Mouse (Mus musculus): ENCODE results near the gene Rlim. TPM values are rescaled to one million over a fixed set of nuclear protein-coding genes. Genes with fewer than 3 reads are reported as not detected.

Rlim gene
- total and polyA plus RNA-seq, 2 experiments from 2014 or later = 20.5 to 31.3 TPM

DNA sequence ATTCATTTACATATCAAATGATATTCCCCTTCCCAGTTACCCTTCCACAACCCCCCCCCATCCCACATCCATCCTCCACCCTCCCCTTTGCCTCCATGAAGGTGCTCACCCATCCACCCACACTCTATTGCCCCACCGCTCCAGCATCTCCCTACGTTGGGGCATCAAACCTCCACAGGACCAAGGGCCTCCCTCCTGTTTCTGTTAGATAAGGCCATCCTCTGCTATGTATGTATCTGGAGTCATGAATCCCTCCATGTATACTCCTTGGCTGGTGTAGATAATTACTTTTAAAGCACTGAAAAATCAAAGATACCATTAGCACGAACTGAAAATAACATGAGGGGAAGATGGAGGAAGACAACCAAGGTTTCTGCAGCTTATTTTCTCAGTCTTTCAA, 41.4 kb downstream of the Rlim start:
- no peaks in the 10 kb centered on the region for H3K36me3 ChIP-seq (ENCODE audit: insufficient read depth, low read length)
- no peak overlapping the region for H3K4me3 ChIP-seq (ENCODE audit: low read length)
- no peak overlapping the region for H3K27ac ChIP-seq
- H3K4me2 ChIP-seq (ENCODE audit: low read depth, low read length) = no peak overlapping the region
- TF ChIP-seq CTCF (IDR thresholded peaks at IDR 0.05; ENCODE audit: low read depth) = no peak
- no peak overlapping the region for H3K9ac ChIP-seq (replicated peaks; ENCODE audit: low read length)
- H3K9me3 ChIP-seq (ENCODE audit: low read length) = no peaks in the 10 kb centered on the region
- 0 out of 2 replicates have a peak, but pooled peaks cover 2% of the 10 kb centered on the region for H3K27me3 ChIP-seq (ENCODE audit: insufficient read depth, low read length)
- no peak for ATAC-seq
- no peak for DNase-seq (ENCODE audit: low spot score)
- WGBS = 92% methylated on average over 3 of the region's 3 CpGs
- H3K4me1 ChIP-seq (ENCODE audit: insufficient read depth, low read length) = no peaks in the 10 kb centered on the region

DNA sequence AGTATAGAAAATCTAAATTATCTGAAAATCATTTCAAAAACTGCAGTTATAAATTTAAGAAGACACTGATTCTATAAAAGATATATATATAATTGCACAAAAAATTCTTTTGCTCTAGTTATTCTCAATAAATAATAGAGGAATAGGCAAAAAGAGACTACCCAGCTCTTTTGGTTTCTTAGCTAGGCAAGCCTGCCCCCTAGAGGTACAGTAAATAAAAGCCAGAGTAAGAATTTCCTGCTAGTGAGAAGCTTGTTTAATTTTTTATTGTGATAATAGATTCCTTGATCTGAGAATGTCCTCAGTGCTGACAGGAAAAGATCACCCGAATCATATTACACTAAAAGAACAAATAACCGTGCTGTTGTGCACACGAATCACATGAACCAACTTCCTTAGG, 43.8 kb downstream of the Rlim start:
- 29% methylated on average over 3 of the region's 3 CpGs for WGBS

DNA sequence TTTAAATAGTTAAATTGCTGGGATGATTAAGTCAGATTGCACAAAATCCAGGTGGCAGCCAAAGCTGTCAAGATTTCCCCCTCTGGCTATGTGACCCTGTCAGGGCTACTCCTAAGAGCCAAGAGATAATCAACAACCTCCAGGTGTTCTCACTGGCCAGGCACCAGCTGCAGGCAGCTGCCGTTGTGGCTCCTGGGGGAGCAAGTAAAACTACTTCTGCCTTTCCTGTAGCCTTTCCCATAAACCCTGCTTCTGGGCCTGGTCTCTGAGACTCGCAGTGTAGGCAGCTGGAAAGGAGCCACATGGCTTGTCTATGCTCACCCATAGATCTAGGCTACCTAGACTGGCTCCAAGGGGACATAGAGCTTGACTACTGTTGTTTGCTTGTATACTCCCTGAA, 58.6 kb downstream of the Rlim start:
- H3K9me3 ChIP-seq (ENCODE audit: low read length) = no peaks in the 10 kb centered on the region
- H3K36me3 ChIP-seq (ENCODE audit: insufficient read depth, low read length) = no peaks in the 10 kb centered on the region
- H3K27ac ChIP-seq = no peak overlapping the region
- 62% methylated on average over 2 of the region's 2 CpGs for WGBS
- ATAC-seq (no peak), DNase-seq (ENCODE audit: low spot score) (no peak)
- H3K27me3 ChIP-seq (ENCODE audit: insufficient read depth, low read length) = peaks cover 4% of the 10 kb centered on the region; the same call in 1 of the 2 replicates
- no peak overlapping the region for H3K4me3 ChIP-seq (ENCODE audit: low read length)
- H3K4me1 ChIP-seq (ENCODE audit: insufficient read depth, low read length) = no peaks in the 10 kb centered on the region
- no peak overlapping the region for H3K4me2 ChIP-seq (ENCODE audit: low read depth, low read length)
- no peak overlapping the region for H3K9ac ChIP-seq (replicated peaks; ENCODE audit: low read length)
- no peak for TF ChIP-seq CTCF (IDR thresholded peaks at IDR 0.05; ENCODE audit: low read depth)

More for the DNA sequence above, 43.8 kb downstream of the Rlim start:
- Histone ChIP-seq H3K4me2 (ENCODE audit: low read depth, low read length) (no peak overlapping the region), H3K4me1 (ENCODE audit: insufficient read depth, low read length) (no peaks in the 10 kb centered on the region), H3K9ac (replicated peaks; ENCODE audit: low read length) (no peak overlapping the region), H3K36me3 (ENCODE audit: insufficient read depth, low read length) (no peaks in the 10 kb centered on the region), H3K27ac (no peak overlapping the region), H3K9me3 (ENCODE audit: low read length) (no peaks in the 10 kb centered on the region), H3K27me3 (ENCODE audit: insufficient read depth, low read length) (0 out of 2 replicates have a peak, but pooled peaks cover 2% of the 10 kb centered on the region), H3K4me3 (ENCODE audit: low read length) (no peak overlapping the region)
- DNase-seq (ENCODE audit: low spot score) (peak; percentile 54), ATAC-seq (no peak)
- TF ChIP-seq CTCF (IDR thresholded peaks at IDR 0.05; ENCODE audit: low read depth) = peak; percentile 60

- H3K9ac ChIP-seq (replicated peaks; ENCODE audit: low read length) = no peak overlapping the region
- ATAC-seq (no peak), DNase-seq (ENCODE audit: low spot score) (peak; percentile 1)
- WGBS = 50% methylated on average over 5 of the region's 5 CpGs
- H3K27me3 ChIP-seq (ENCODE audit: insufficient read depth, low read length) = peaks cover 4% of the 10 kb centered on the region; the same call in 1 of the 2 replicates
- H3K9me3 ChIP-seq (ENCODE audit: low read length) = no peaks in the 10 kb centered on the region
- H3K4me2 ChIP-seq (ENCODE audit: low read depth, low read length) = no peak overlapping the region
- H3K4me3 ChIP-seq (ENCODE audit: low read length) = no peak overlapping the region
- no peaks in the 10 kb centered on the region for H3K4me1 ChIP-seq (ENCODE audit: insufficient read depth, low read length)
- TF ChIP-seq CTCF (IDR thresholded peaks at IDR 0.05; ENCODE audit: low read depth) = no peak
- H3K36me3 ChIP-seq (ENCODE audit: insufficient read depth, low read length) = no peaks in the 10 kb centered on the region
- no peak overlapping the region for H3K27ac ChIP-seq
Measured at GRCm38 (mm10) chrX:103918954-103919353, 62.1 kb downstream of the Rlim start.

GRCm38 (mm10) chrX:103914790-103915189, 66.3 kb downstream of the Rlim start:
- Histone ChIP-seq H3K4me3 (ENCODE audit: low read length) (no peak overlapping the region), H3K9me3 (ENCODE audit: low read length) (no peaks in the 10 kb centered on the region), H3K36me3 (ENCODE audit: insufficient read depth, low read length) (no peaks in the 10 kb centered on the region), H3K27ac (no peak overlapping the region), H3K4me2 (ENCODE audit: low read depth, low read length) (no peak overlapping the region), H3K4me1 (ENCODE audit: insufficient read depth, low read length) (no peaks in the 10 kb centered on the region), H3K9ac (replicated peaks; ENCODE audit: low read length) (no peak overlapping the region), H3K27me3 (ENCODE audit: insufficient read depth, low read length) (no peaks in the 10 kb centered on the region)
- DNase-seq (ENCODE audit: low spot score) (peak; percentile 60), ATAC-seq (no peak)
- peak; percentile 66 for TF ChIP-seq CTCF (IDR thresholded peaks at IDR 0.05; ENCODE audit: low read depth)
- 16% methylated on average over 3 of the region's 3 CpGs for WGBS

Other genes starting within 250 kb of the Rlim start
- gene Slc16a2, start 159.3 kb downstream of the Rlim start, total RNA-seq (2014; rRNA removed) = 45.3 and 48.5 TPM in 2 replicates
- 26.4 and 31.9 TPM in 2 replicates for gene Slc16a2, start 159.3 kb downstream of the Rlim start, polyA plus RNA-seq (2015; fragmentation: Nextera tagmentation; extraction: Ambion mirVana)
- gene Nexmif, start 219.9 kb upstream of the Rlim start, total RNA-seq (2014; rRNA removed) = 30.1 and 30.7 TPM in 2 replicates
- gene Nexmif, start 219.9 kb upstream of the Rlim start, polyA plus RNA-seq (2015; fragmentation: Nextera tagmentation; extraction: Ambion mirVana) = 14.3 and 15.3 TPM in 2 replicates